Mouse (Mus musculus): Measurements from ENCODE around the gene Cx3cr1. TPM values are rescaled to one million over a fixed set of nuclear protein-coding genes. Genes with fewer than 3 reads are reported as not detected.

The Cx3cr1 gene
- polyA plus RNA-seq, 1 experiment, result 1.1 TPM

DNA sequence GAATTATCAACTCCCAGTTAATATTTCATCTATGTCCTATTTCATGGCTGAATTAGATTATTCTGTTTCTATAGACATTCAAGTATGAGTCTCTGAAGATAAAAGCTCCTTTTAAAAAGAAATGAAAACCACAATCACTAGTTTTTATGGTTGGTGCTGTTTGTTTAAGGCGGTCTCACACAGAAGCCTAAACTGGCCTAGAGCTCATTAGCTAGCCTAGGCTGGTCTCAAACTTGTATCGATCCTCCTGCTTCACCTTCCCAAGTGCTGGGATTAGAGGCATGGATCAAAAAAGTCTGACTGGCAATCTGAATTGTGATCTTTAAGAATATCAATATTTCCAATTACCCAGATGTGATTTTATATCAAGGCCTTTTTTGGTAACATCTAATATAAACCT lies 2.1 kb downstream of the Cx3cr1 start:
- H3K4me1 ChIP-seq (ENCODE audit: control insufficient read depth, insufficient read depth, insufficient read length, low read length), result no peaks in the 10 kb centered on the region
- H3K27ac ChIP-seq (replicated peaks; ENCODE audit: low read depth, low read length), result no peak overlapping the region
- no peak overlapping the region for H3K4me3 ChIP-seq (ENCODE audit: insufficient read depth, low read depth, low read length)

DNA sequence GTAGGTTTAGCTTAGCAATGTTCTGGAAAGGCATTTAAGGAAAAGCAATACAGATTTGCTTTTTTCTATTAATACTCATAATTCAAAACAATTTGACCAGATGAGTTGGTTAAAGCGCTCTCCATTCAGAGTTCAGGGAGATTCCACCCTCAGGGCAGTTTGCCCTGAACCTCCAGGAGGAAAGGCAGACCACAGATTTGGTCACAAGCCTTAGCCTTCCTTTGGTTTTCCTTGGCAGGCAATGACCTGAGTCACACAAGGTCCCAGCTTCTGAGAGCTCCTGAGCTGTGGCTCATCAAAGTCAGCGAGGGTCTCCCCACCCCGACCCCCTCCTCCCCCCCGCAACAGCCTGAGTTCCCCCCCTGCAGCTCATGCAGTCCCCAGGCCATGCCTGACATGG lies 5.4 kb downstream of the Cx3cr1 start:
- Histone ChIP-seq H3K4me1 (ENCODE audit: control insufficient read depth, insufficient read depth, insufficient read length, low read length) (no peaks in the 10 kb centered on the region), H3K27ac (replicated peaks; ENCODE audit: low read depth, low read length) (no peak overlapping the region), H3K4me3 (ENCODE audit: insufficient read depth, low read depth, low read length) (no peak overlapping the region)

DNA sequence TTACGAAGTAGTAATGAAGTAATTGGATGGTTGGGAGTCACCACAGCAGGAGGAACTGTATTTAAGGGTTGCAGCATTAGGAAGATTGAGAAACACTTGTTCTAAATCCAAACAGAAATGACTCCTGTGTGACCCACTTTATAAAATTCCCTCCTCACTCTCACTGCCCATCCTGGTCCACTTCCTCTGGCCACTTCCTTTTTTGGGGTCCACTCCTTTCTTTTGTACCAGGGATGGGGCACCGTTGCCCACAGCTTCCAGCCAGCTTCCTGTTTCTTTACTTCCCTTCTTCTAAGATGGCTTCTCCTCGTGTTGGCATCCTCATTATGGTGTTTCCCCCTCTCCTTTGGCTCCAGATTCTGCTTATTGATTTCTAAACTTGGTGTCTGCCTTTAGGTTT lies 10.9 kb downstream of the Cx3cr1 start:
- H3K4me1 ChIP-seq (ENCODE audit: control insufficient read depth, insufficient read depth, insufficient read length, low read length), result peaks cover 3% of the 10 kb centered on the region; the same call in 1 of the 2 replicates
- no peak overlapping the region for H3K4me3 ChIP-seq (ENCODE audit: insufficient read depth, low read depth, low read length)
- H3K27ac ChIP-seq (replicated peaks; ENCODE audit: low read depth, low read length), result no peak overlapping the region

DNA sequence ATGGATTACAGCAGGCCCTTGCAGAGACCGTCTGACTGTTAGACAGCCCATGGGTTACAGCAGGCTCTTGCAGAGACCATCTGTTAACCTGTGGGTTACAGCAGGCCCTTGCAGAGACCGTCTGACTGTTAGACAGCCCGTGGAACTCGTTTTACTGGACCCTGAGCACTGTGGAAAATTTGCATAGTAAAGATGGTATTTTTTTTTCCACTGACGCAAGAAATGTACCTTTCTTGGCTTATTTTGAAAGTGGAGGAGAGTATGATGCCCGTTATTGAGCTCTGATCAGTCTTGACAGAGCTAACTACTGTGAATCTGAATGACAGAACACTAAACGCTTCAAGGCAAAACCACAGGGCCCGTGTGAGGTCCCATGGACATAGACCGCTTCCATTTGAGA lies 13.5 kb downstream of the Cx3cr1 start:
- H3K4me3 ChIP-seq (ENCODE audit: insufficient read depth, low read depth, low read length), result no peak overlapping the region
- no peak overlapping the region for H3K27ac ChIP-seq (replicated peaks; ENCODE audit: low read depth, low read length)
- peaks cover 3% of the 10 kb centered on the region; the same call in 1 of the 2 replicates for H3K4me1 ChIP-seq (ENCODE audit: control insufficient read depth, insufficient read depth, insufficient read length, low read length)

DNA sequence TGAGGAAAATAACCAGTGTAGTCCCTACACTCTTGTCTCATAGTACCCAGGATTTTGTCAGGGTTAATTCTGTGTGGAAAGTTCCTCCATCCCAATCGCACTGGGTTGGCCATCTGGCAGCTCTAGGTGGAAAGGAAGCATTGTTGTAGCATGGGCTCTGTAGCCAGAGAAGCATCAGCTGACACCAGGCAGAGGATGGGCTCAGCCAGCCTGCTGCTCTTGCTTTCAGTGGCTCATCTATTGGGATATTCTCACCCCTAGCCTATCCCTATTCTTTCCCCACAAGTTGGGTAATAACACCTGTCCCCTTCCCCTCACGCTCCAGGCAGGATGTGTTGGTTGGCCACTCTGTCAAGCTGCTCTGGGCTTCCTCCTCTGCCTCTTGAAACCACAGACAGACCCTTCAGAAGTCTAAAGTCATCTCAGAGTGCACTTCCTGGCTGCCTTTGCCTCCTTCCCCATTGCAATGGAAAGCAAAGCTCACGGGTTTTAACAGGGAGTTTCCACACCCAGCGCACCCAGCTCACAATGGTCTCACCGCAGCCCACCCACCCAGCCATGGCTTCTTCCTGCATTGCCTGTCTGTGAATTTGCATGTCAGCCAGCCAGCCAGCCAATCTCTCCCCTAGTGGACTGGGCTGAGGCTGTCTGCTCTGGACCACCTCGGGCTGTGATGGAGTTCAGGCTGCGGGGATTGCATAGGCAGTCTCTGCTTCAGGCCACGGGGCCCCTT lies 15.0 kb downstream of the Cx3cr1 start:
- no peak overlapping the region for H3K27ac ChIP-seq (replicated peaks; ENCODE audit: low read depth, low read length)
- no peak overlapping the region for H3K4me3 ChIP-seq (ENCODE audit: insufficient read depth, low read depth, low read length)
- peaks cover 3% of the 10 kb centered on the region; the same call in 1 of the 2 replicates for H3K4me1 ChIP-seq (ENCODE audit: control insufficient read depth, insufficient read depth, insufficient read length, low read length)

DNA sequence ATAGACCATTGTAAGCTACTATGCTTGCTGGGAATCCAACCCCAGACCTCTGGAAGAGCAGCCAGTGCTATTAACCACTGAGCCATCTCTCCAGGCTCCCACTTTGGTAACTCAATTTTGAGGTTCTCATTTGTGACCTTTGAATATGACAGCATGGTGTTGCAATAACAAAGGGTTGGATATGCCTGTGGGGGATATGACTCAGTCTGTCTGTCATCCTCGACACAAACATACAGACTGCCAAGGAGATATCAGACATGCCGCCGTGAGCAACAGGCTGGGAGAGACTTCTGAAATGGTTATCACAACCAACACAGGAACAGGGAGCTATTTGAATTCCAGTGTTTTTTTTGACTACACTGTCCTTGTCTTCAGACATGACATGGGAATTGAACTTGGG lies 20.3 kb downstream of the Cx3cr1 start:
- Histone ChIP-seq H3K4me1 (ENCODE audit: control insufficient read depth, insufficient read depth, insufficient read length, low read length) (no peaks in the 10 kb centered on the region), H3K27ac (replicated peaks; ENCODE audit: low read depth, low read length) (no peak overlapping the region), H3K4me3 (ENCODE audit: insufficient read depth, low read depth, low read length) (no peak overlapping the region)

DNA sequence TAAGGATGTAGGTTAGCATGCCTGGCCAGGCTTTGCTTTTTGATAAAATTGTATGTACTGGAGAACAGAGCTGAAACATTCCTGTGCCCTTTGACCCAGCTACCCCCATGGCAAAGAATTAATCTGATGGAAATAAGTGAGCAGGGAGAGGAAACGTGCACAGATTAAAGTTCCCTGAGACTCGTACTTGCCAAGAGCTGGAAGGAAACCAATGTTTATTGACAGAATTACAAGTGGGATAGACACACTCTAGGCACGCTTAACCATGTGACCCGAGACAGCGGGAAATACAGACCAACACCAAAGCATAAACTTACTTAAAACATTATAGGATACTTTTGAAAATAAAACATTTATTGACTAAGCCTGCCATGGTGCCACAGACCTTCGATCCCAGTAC lies 21.2 kb downstream of the Cx3cr1 start:
- H3K4me1 ChIP-seq (ENCODE audit: control insufficient read depth, insufficient read depth, insufficient read length, low read length), result no peaks in the 10 kb centered on the region
- no peak overlapping the region for H3K4me3 ChIP-seq (ENCODE audit: insufficient read depth, low read depth, low read length)
- no peak overlapping the region for H3K27ac ChIP-seq (replicated peaks; ENCODE audit: low read depth, low read length)

DNA sequence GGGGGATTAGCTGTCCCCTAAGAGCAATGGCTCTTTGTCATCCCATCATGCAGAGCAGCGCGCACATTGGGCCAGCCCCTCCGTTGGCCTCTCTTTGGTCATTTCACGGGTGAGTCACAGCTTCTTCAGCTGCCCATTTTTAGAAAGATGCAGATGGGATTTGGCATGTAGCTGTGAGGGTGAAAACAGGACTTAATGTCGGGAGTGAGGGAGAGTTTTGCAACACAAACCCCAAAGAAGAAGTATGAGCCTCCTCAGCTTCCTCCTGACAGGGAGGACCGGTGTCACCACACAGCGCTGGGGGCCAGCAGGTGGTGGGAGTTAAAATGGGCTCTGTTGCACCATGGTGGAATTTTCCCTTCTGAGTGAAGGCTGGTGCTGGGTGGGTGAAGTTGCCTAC lies 26.6 kb downstream of the Cx3cr1 start:
- H3K4me1 ChIP-seq (ENCODE audit: control insufficient read depth, insufficient read depth, insufficient read length, low read length), result no peaks in the 10 kb centered on the region
- H3K4me3 ChIP-seq (ENCODE audit: insufficient read depth, low read depth, low read length), result no peak overlapping the region
- no peak overlapping the region for H3K27ac ChIP-seq (replicated peaks; ENCODE audit: low read depth, low read length)

DNA sequence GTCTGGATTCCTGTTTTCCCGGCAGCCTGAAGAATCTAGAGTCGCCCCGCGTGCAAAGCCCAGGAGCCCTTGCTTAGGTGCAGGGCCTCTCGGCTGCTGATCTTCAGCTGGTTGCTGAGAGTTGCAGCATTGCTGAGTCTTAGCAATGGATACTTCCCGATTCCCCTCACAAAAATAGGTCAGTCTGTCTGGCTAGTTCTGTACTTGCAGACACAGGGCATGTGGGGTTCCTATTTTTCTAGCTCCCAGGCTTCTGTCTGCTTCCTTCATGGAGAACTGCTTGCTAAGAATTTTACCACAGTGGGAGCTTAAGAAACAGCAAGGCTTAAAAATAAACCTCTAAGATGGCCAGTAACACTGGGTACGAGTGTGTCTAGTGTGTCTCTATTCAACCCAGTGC lies 32.3 kb downstream of the Cx3cr1 start:
- Histone ChIP-seq H3K4me3 (ENCODE audit: insufficient read depth, low read depth, low read length) (no peak overlapping the region), H3K4me1 (ENCODE audit: control insufficient read depth, insufficient read depth, insufficient read length, low read length) (no peaks in the 10 kb centered on the region), H3K27ac (replicated peaks; ENCODE audit: low read depth, low read length) (no peak overlapping the region)

DNA sequence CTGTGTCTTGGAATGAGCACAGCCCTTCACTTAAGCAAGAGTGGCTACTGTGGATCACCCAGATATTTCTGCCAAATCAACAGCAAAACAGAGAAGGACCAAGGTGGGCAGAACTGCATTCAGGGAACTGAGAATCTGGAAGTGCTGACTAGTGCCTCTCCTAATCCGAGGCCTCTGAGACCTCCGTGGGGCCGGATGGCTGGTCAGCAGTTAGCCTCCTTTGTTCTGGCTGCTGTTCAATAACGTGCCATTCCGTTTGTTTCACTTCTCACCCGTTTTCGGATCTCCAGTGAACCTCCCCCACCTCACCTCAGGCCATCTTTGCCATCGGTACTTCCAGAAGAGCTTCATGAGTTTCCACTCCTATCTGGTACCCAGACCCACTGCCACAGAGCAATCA lies 35.3 kb downstream of the Cx3cr1 start:
- Histone ChIP-seq H3K4me3 (ENCODE audit: insufficient read depth, low read depth, low read length) (no peak overlapping the region), H3K27ac (replicated peaks; ENCODE audit: low read depth, low read length) (no peak overlapping the region)

DNA sequence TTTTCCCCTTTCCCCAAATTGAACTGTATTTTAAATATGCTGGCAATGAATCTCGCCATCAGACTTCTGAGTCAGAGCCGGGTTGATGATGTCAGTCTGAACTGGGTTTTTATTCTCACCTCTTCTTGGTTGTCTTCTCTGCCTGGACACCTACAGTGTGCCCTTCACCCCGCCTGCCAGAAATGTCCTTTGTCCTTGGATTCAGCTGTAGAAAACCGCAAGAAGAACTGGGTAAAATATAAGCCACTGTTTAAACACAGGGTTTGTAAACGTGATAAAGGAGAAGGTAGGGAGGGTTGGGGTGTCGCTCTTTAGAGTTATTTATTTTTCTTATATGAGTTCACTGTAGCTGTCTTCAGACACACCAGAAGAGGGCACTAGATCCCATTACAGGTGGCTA lies 37.0 kb downstream of the Cx3cr1 start:
- H3K4me1 ChIP-seq (ENCODE audit: control insufficient read depth, insufficient read depth, insufficient read length, low read length), result no peaks in the 10 kb centered on the region
- H3K27ac ChIP-seq (replicated peaks; ENCODE audit: low read depth, low read length), result no peak overlapping the region
- no peak overlapping the region for H3K4me3 ChIP-seq (ENCODE audit: insufficient read depth, low read depth, low read length)

More for the DNA sequence above, 35.3 kb downstream of the Cx3cr1 start:
- H3K4me1 ChIP-seq (ENCODE audit: control insufficient read depth, insufficient read depth, insufficient read length, low read length), result no peaks in the 10 kb centered on the region

DNA sequence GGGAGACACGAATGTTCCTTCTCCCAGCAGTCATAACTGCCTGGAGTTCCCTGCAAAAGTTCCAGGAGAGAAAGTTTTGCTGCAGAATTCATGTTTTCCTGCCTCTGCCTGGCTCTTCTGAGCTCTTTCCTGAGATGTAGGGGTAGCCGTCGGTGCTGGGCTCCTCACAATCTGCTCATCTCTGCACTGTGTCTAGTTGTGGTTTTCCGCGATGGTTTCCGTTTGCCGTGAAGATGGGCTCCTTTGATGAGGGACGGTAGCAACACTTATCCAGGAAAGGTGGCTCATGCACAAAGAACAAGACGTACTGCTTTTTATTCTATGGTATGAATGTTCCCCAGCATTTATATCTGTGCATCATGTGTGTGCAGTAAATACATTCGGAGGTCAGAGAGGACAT lies 39.3 kb downstream of the Cx3cr1 start:
- H3K27ac ChIP-seq (replicated peaks; ENCODE audit: low read depth, low read length), result no peak overlapping the region
- no peak overlapping the region for H3K4me3 ChIP-seq (ENCODE audit: insufficient read depth, low read depth, low read length)
- peaks cover 7% of the 10 kb centered on the region for H3K4me1 ChIP-seq (ENCODE audit: control insufficient read depth, insufficient read depth, insufficient read length, low read length)

DNA sequence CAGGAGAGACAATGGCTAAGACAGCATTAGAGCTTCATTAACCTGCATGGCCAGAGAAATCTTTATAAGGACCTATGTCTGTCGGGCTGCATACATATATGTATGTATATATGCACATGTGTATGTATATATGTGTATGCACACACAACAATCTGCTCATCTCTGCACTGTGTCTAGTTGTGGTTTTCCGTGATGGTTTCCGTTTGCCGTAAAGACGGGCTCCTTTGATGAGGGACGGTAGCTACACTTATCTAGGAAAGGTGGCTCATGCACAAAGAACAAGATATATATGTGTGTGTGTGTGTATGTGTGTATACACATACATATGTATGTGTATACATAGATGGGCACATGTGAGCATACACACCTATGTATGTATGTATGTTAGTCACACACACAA lies 39.8 kb downstream of the Cx3cr1 start:
- peaks cover 7% of the 10 kb centered on the region for H3K4me1 ChIP-seq (ENCODE audit: control insufficient read depth, insufficient read depth, insufficient read length, low read length)
- no peak overlapping the region for H3K27ac ChIP-seq (replicated peaks; ENCODE audit: low read depth, low read length)
- no peak overlapping the region for H3K4me3 ChIP-seq (ENCODE audit: insufficient read depth, low read depth, low read length)

DNA sequence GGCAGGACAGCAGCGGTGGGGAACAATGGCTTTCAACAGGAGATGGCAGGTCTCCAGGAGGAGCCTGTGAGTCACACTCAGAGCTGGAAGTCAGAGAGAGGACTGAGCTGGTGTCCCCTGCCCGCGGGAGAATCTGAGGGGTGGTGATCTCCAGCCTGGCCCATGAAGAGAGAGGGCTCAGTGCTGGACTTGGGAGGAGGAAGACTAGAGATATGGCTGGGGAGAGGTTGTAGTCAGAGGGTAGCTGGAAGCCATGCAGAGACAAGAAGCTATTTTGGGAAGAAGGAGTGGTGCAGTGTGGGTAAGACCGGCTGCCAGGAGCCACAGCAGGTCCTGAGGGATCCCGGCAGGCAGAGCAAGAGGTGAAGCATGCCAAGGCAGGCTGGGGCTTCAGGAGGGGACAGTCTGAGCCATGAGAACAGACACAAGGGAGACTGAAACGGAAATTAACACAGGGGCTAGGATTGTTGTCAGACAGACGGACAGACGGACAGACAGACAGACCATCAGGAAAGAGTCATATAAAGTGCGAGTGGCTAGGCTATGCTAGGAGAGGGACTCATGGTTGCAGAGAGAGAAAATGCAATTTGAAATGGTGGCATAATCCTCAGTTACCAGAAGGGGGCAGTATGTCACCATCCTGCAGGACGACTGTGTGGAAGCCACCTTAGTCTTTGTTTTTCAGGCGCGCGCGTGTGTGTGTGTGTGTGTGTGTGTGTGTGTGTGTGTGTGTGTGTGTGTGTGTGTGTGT lies 42.1 kb downstream of the Cx3cr1 start:
- Histone ChIP-seq H3K27ac (replicated peaks; ENCODE audit: low read depth, low read length) (peak overlapping the region; percentile 94), H3K4me1 (ENCODE audit: control insufficient read depth, insufficient read depth, insufficient read length, low read length) (peaks cover 7% of the 10 kb centered on the region), H3K4me3 (ENCODE audit: insufficient read depth, low read depth, low read length) (peak overlapping the region; percentile 48)

DNA sequence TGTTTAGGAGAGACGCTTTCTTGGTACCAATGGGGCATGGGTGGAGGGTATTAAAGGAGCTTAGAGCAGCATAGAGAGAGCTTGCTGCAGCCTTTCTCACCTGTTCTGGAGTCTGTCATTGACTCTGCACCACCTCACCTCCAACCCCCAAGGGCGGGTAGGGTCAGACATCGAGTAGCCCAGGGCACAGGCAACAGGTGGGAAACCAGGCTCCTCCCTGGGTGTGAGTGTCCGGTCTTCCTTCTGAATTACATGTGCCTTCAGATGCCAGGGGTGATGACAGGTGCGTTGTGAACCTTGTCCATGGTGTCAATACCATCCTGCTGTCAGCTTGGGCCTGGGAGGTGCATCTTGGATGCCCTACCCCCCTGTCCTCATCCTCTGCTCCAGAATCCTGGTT lies 45.1 kb downstream of the Cx3cr1 start:
- Histone ChIP-seq H3K4me3 (ENCODE audit: insufficient read depth, low read depth, low read length) (no peak overlapping the region), H3K4me1 (ENCODE audit: control insufficient read depth, insufficient read depth, insufficient read length, low read length) (peaks cover 7% of the 10 kb centered on the region), H3K27ac (replicated peaks; ENCODE audit: low read depth, low read length) (no peak overlapping the region)

DNA sequence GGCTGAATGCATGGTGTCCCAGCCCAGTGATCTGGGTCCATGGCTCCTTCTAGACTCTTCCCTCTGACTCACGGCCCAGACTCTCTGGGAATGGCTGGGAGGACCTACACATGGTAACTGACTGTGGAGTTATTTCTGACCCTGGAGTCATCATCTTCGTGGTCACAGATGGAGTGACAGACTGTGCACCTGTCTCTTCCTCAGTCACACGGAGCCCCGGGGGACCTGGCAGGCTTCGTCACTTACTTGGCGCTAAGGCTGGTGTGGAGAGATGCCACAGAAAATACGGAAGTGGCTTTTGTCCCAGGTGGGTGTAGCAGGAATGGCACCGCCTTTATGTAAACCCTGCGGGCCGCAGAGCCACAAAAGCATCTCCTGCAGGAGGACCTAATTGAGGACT lies 45.5 kb downstream of the Cx3cr1 start:
- Histone ChIP-seq H3K27ac (replicated peaks; ENCODE audit: low read depth, low read length) (no peak overlapping the region), H3K4me3 (ENCODE audit: insufficient read depth, low read depth, low read length) (no peak overlapping the region), H3K4me1 (ENCODE audit: control insufficient read depth, insufficient read depth, insufficient read length, low read length) (peaks cover 7% of the 10 kb centered on the region)
